Mouse (Mus musculus) midbrain, embryonic 14.5 days (tissue): ENCODE data around the gene Cdk12. TPM values are rescaled to one million over a fixed set of nuclear protein-coding genes. Genes with fewer than 3 reads are reported as not detected.
"Not testable (repeated sequence)": the region's sequence is repeated elsewhere in the genome, so short reads cannot be mapped to it uniquely, and the experiment has no call there.

Experiments
- ATAC-seq: fragments of 200-750 bp; cut with Nextera tagmentation; 2 replicates; pipeline ENCODE4 v1.8.0; 2017; ENCODE audit warnings: moderate number of reproducible peaks, moderate library complexity; ENCODE audit not compliant: low FRiP score, low TSS enrichment
- DNase-seq: peaks from one replicate; pipeline ENCODE4 v3.0.0-alpha.2; 2015
- H3K27ac ChIP-seq: fragments of 300-500 bp; sonication (generic); replicated peaks from 2 replicates; pipeline ENCODE4 v1.5.1; 2014; ENCODE audit warnings: mild to moderate bottlenecking, low read depth, low read length, moderate library complexity
- H3K27me3 ChIP-seq: fragments of 300-500 bp; sonication (generic); 2 replicates; pipeline ENCODE4 v1.6.1; 2014; ENCODE audit warnings: low read length, control low read depth, mixed read lengths; ENCODE audit not compliant: control insufficient read depth, insufficient read depth
- H3K36me3 ChIP-seq: fragments of 300-500 bp; sonication (generic); 2 replicates; pipeline ENCODE4 v1.6.1; 2014; ENCODE audit warnings: low read length, control low read depth; ENCODE audit not compliant: control insufficient read depth, insufficient read depth
- H3K4me1 ChIP-seq: fragments of 300-500 bp; sonication (generic); 2 replicates; pipeline ENCODE4 v1.6.1; 2014; ENCODE audit warnings: mild to moderate bottlenecking, antibody characterized with exemption, low read length, control low read depth; ENCODE audit not compliant: control insufficient read depth, insufficient read depth
- H3K4me2 ChIP-seq: fragments of 300-500 bp; sonication (generic); 2 replicates; pipeline ENCODE4 v1.6.1; 2014; ENCODE audit warnings: mild to moderate bottlenecking, low read length, moderate library complexity
- H3K4me3 ChIP-seq: fragments of 300-500 bp; sonication (generic); replicated peaks from 2 replicates; pipeline ENCODE4 v1.5.1; 2014; ENCODE audit warnings: low read depth, low read length
- H3K9ac ChIP-seq: fragments of 300-500 bp; sonication (generic); replicated peaks from 2 replicates; pipeline ENCODE4 v1.6.1; 2014; ENCODE audit warnings: mild to moderate bottlenecking, low read length, moderate library complexity
- H3K9me3 ChIP-seq: fragments of 300-500 bp; sonication (generic); 2 replicates; pipeline ENCODE4 v1.6.1; 2016; ENCODE audit warnings: low read length, control low read depth, mixed read lengths; ENCODE audit not compliant: control insufficient read depth
- WGBS: fragments of 180-500 bp; shearing (Covaris S2); extraction: QIAGEN DNeasy Blood & Tissue Kit; methylation state at CpG from one replicate; pipeline ENCODE4 v1.1.7; 2014; 5-methylcytosine and 5-hydroxymethylcytosine counted together
- polyA plus RNA-seq: library from polyadenylated mRNA; unstranded; fragments of >200 nt; fragmentation: Nextera tagmentation; extraction: Ambion mirVana; gene quantifications from 2 replicates; pipeline ENCODE4 v1.2.1, GENCODE M21; 2014

Gene Cdk12
- polyA plus RNA-seq, 1 experiment from 2014 or later, result 12.4 TPM

- DNase-seq, result no peak
- WGBS, result 79% methylated on average over 3 of the region's 3 CpGs
- Histone ChIP-seq H3K4me2 (no peak overlapping the region), H3K4me1 (no peaks in the 10 kb centered on the region), H3K27ac (no peak overlapping the region), H3K9ac (no peak overlapping the region), H3K4me3 (no peak overlapping the region), H3K36me3 (peaks cover 82% of the 10 kb centered on the region), H3K27me3 (no peaks in the 10 kb centered on the region), H3K9me3 (no peaks in the 10 kb centered on the region)
- ATAC-seq, result no peak
These were observed 35.6 kb downstream of the Cdk12 start for GRCm38 (mm10) chr11:98238416-98238815.

- 96% methylated on average over 3 of the region's 3 CpGs for WGBS
- H3K36me3 ChIP-seq, result peaks cover 83% of the 10 kb centered on the region
- DNase-seq, result no peak
These were observed 36.1 kb downstream of the Cdk12 start for GRCm38 (mm10) chr11:98238995-98239394.

GRCm38 (mm10) chr11:98242910-98243309, 40.1 kb downstream of the Cdk12 start:
- H3K4me1 ChIP-seq, H3K27me3 ChIP-seq, H3K27ac ChIP-seq, DNase-seq, H3K4me3 ChIP-seq, H3K9ac ChIP-seq, H3K9me3 ChIP-seq, H3K4me2 ChIP-seq, ATAC-seq: not testable (repeated sequence)
- 83% methylated on average over 3 of the region's 3 CpGs for WGBS
- peaks cover 81% of the 10 kb centered on the region for H3K36me3 ChIP-seq

More at GRCm38 (mm10) chr11:98238995-98239394, 36.1 kb downstream of the Cdk12 start:
- ATAC-seq, result no peak
- Histone ChIP-seq H3K4me3 (no peak overlapping the region), H3K9ac (no peak overlapping the region), H3K9me3 (no peaks in the 10 kb centered on the region), H3K4me1 (no peaks in the 10 kb centered on the region), H3K27me3 (no peaks in the 10 kb centered on the region), H3K27ac (no peak overlapping the region), H3K4me2 (no peak overlapping the region)

- no peak overlapping the region for H3K4me3 ChIP-seq
- H3K36me3 ChIP-seq, result peaks cover 72% of the 10 kb centered on the region
- ATAC-seq, result no peak
- DNase-seq, result no peak
- H3K27ac ChIP-seq, result no peak overlapping the region
- H3K4me1 ChIP-seq, result no peaks in the 10 kb centered on the region
- no peaks in the 10 kb centered on the region for H3K27me3 ChIP-seq
- no peak overlapping the region for H3K4me2 ChIP-seq
- no peaks in the 10 kb centered on the region for H3K9me3 ChIP-seq
- no peak overlapping the region for H3K9ac ChIP-seq
- 95% methylated on average over 3 of the region's 3 CpGs for WGBS
These were observed 41.6 kb downstream of the Cdk12 start for GRCm38 (mm10) chr11:98244415-98244814.

GRCm38 (mm10) chr11:98247325-98247724, 44.5 kb downstream of the Cdk12 start:
- Histone ChIP-seq H3K4me2 (no peak overlapping the region), H3K9ac (no peak overlapping the region), H3K27ac (no peak overlapping the region), H3K9me3 (no peaks in the 10 kb centered on the region), H3K27me3 (no peaks in the 10 kb centered on the region), H3K4me3 (no peak overlapping the region), H3K4me1 (no peaks in the 10 kb centered on the region), H3K36me3 (peaks cover 62% of the 10 kb centered on the region)
- no peak for ATAC-seq
- 96% methylated on average over 1 of the region's 1 CpGs for WGBS
- DNase-seq, result peak; percentile 46

- DNase-seq (no peak), ATAC-seq (no peak)
- H3K27ac ChIP-seq, result no peak overlapping the region
- H3K9me3 ChIP-seq, result no peaks in the 10 kb centered on the region
- H3K27me3 ChIP-seq, result no peaks in the 10 kb centered on the region
- no peak overlapping the region for H3K4me3 ChIP-seq
- H3K36me3 ChIP-seq, result peaks cover 16% of the 10 kb centered on the region
- 92% methylated on average over 2 of the region's 2 CpGs for WGBS
- H3K4me2 ChIP-seq, result no peak overlapping the region
- no peak overlapping the region for H3K9ac ChIP-seq
- no peaks in the 10 kb centered on the region for H3K4me1 ChIP-seq
These were observed 50.9 kb downstream of the Cdk12 start for GRCm38 (mm10) chr11:98253807-98254206.

- Histone ChIP-seq H3K4me2 (no peak overlapping the region), H3K9ac (0 out of 2 replicates have a peak overlapping the region, but pooled peaks have one; percentile 31), H3K27ac (0 out of 2 replicates have a peak overlapping the region, but pooled peaks have one; percentile 20), H3K36me3 (peaks cover 10% of the 10 kb centered on the region), H3K4me3 (no peak overlapping the region), H3K4me1 (no peaks in the 10 kb centered on the region), H3K9me3 (no peaks in the 10 kb centered on the region), H3K27me3 (no peaks in the 10 kb centered on the region)
- ATAC-seq, result no peak
- 65% methylated on average over 8 of the region's 8 CpGs for WGBS
- peak; percentile 15 for DNase-seq
These were observed 58.0 kb downstream of the Cdk12 start for GRCm38 (mm10) chr11:98260706-98261479.

- no peak overlapping the region for H3K9ac ChIP-seq
- H3K4me3 ChIP-seq, result no peak overlapping the region
- peaks cover 39% of the 10 kb centered on the region for H3K36me3 ChIP-seq
- no peak overlapping the region for H3K27ac ChIP-seq
- no peaks in the 10 kb centered on the region for H3K9me3 ChIP-seq
- no peaks in the 10 kb centered on the region for H3K4me1 ChIP-seq
- WGBS, result 0% methylated on average over 2 of the region's 2 CpGs
- DNase-seq (peak; percentile 92), ATAC-seq (no peak)
- no peak overlapping the region for H3K4me2 ChIP-seq
- no peaks in the 10 kb centered on the region for H3K27me3 ChIP-seq
These were observed 62.2 kb downstream of the Cdk12 start for GRCm38 (mm10) chr11:98265039-98265438.

GRCm38 (mm10) chr11:98265891-98266290, 63.0 kb downstream of the Cdk12 start:
- H3K4me1 ChIP-seq, result no peaks in the 10 kb centered on the region
- ATAC-seq (no peak), DNase-seq (no peak)
- H3K36me3 ChIP-seq, result peaks cover 45% of the 10 kb centered on the region
- no peaks in the 10 kb centered on the region for H3K27me3 ChIP-seq
- no peak overlapping the region for H3K4me2 ChIP-seq
- H3K9me3 ChIP-seq, result no peaks in the 10 kb centered on the region
- 72% methylated on average over 5 of the region's 5 CpGs for WGBS
- no peak overlapping the region for H3K9ac ChIP-seq
- H3K27ac ChIP-seq, result no peak overlapping the region
- H3K4me3 ChIP-seq, result no peak overlapping the region
